Mouse (Mus musculus) midbrain, postnatal 0 days (tissue): ENCODE results near the gene Nol4l. TPM values are rescaled to one million over a fixed set of nuclear protein-coding genes. Genes with fewer than 3 reads are reported as not detected.
A peak's percentile ranks its signal among the peaks of the same experiment; 100 is the strongest.

Source experiments
- ATAC-seq: fragments of 200-750 bp; cut with Nextera tagmentation; 2 replicates; pipeline ENCODE4 v1.8.0; 2017; ENCODE audit warnings: moderate number of reproducible peaks, mild to moderate bottlenecking, moderate TSS enrichment, moderate library complexity; ENCODE audit not compliant: low FRiP score
- DNase-seq: peaks from one replicate; pipeline ENCODE4 v3.0.0-alpha.2; 2015; ENCODE audit warnings: low spot score
- H3K27ac ChIP-seq: fragments of 300-500 bp; sonication (generic); 2 replicates; pipeline ENCODE4 v1.5.1; 2014; ENCODE audit warnings: low read depth, mild to moderate bottlenecking, low read length, mixed read lengths
- H3K27me3 ChIP-seq: fragments of 300-500 bp; sonication (generic); 2 replicates; pipeline ENCODE4 v1.6.1; 2014; ENCODE audit warnings: low read length, control low read depth, mixed read lengths; ENCODE audit not compliant: insufficient read depth
- H3K36me3 ChIP-seq: fragments of 300-500 bp; sonication (generic); 2 replicates; pipeline ENCODE4 v1.6.1; 2014; ENCODE audit warnings: low read length, control low read depth, mixed read lengths; ENCODE audit not compliant: insufficient read depth
- H3K4me1 ChIP-seq: fragments of 300-500 bp; sonication (generic); 2 replicates; pipeline ENCODE4 v1.6.1; 2014; ENCODE audit warnings: mild to moderate bottlenecking, control low read depth, antibody characterized with exemption, low read length, mixed read lengths; ENCODE audit not compliant: insufficient read depth
- H3K4me2 ChIP-seq: fragments of 300-500 bp; sonication (generic); 2 replicates; pipeline ENCODE4 v1.6.1; 2014; ENCODE audit warnings: low read depth, mild to moderate bottlenecking, low read length, mixed read lengths; ENCODE audit not compliant: poor library complexity, severe bottlenecking
- H3K4me3 ChIP-seq: fragments of 300-500 bp; sonication (generic); 2 replicates; pipeline ENCODE4 v1.5.1; 2014; ENCODE audit warnings: low read depth, mild to moderate bottlenecking, low read length, moderate library complexity
- H3K9ac ChIP-seq: fragments of 300-500 bp; sonication (generic); replicated peaks from 2 replicates; pipeline ENCODE4 v1.6.1; 2014; ENCODE audit warnings: mild to moderate bottlenecking, low read length, moderate library complexity, mixed read lengths; ENCODE audit not compliant: poor library complexity, severe bottlenecking
- H3K9me3 ChIP-seq: fragments of 300-500 bp; sonication (generic); 2 replicates; pipeline ENCODE4 v1.6.1; 2016; ENCODE audit warnings: low read length, control low read depth
- CTCF ChIP-seq: IDR thresholded peaks from 2 replicates; pipeline ENCODE4 v1.5.1; 2016; ENCODE audit warnings: antibody characterized with exemption, mild to moderate bottlenecking
- WGBS: fragments of 180-500 bp; shearing (Covaris S2); extraction: QIAGEN DNeasy Blood & Tissue Kit; methylation state at CpG from one replicate; pipeline ENCODE4 v1.1.7; 2014; 5-methylcytosine and 5-hydroxymethylcytosine counted together
- polyA plus RNA-seq: library from polyadenylated mRNA; unstranded; fragments of >200 nt; fragmentation: Nextera tagmentation; extraction: Ambion mirVana; gene quantifications from 2 replicates; pipeline ENCODE4 v1.2.1, GENCODE M21; 2015
- total RNA-seq: library from RNA; depleted of rRNA; stranded (reverse); fragments of >200 nt; gene quantifications from 2 replicates; pipeline ENCODE4 v1.2.3, GENCODE M21; 2014

Nol4l gene
- total and polyA plus RNA-seq, 2 experiments from 2014 or later = 26.4 to 97.7 TPM

DNA sequence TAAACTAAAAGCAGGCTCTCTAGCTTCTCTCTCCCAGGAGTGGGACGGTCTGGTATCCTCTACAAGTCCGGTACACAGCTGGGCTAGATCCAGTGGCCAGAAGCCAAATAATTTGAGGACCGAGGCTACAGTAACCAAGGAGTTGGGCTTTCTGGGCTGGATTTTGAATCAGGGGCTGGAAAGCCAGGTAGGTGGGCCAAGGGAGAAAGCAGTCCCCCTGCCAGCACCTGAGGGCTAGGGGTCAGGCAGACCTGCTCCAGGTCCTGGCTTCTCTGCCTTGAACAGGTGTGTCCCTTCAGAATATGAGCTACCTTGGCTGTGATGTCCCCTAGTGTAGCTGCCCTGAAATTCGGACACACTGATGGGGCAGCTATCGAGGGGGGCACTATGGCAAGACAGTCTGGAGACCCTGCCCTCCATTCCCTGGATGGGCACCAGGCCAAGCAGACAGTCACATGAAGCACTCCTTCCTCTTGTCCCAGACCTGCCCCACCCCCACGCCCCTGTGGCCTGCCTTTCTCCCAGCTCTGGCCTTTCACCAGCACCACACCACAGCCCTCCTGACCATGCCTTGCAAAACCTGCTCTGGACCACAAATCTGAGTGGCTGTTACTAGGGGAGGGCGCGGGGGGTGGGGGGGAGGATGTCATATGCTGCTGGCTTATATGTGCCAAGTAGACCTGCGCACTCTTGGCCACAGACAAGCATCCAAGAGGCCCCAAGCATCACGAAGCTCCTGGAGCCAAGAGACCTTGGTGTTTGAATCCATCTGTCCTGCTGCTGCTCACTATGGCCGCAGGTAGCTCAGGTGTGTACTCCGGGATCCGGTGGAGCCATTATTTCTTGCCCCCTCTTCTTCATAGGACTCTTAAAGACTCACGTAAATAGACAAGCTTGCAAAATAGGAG, 17.1 kb downstream of the Nol4l start:
- peaks cover 4% of the 10 kb centered on the region; the same call in 1 of the 2 replicates for H3K4me1 ChIP-seq
- H3K4me2 ChIP-seq = no peak overlapping the region
- no peak overlapping the region for H3K4me3 ChIP-seq
- no peaks in the 10 kb centered on the region for H3K36me3 ChIP-seq
- DNase-seq = no peak
- no peak for ATAC-seq
- H3K9me3 ChIP-seq = no peaks in the 10 kb centered on the region
- no peak overlapping the region for H3K9ac ChIP-seq
- no peaks in the 10 kb centered on the region for H3K27me3 ChIP-seq
- no peak for TF ChIP-seq CTCF
- H3K27ac ChIP-seq = no peak overlapping the region
- 81% methylated on average over 14 of the region's 14 CpGs for WGBS

DNA sequence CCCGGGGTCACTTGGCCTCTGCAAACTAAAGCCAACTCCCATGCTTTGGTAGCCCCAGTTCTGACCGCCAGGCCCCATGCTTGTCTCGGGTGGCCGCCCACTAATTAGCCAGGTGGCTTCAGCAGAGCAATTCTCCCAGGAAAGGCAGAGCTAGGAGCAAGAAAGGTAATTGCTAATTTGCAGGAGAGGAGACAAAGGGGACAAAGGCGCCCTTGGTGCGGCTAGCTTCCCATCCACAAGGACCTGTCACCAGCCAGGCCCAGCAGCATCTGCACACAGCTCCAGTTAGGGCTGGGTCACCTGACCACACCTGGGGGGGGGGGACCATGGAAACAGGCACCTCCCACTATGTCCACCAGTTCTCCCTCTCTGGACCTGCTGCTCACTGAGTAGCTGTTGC, 18.2 kb downstream of the Nol4l start:
- Histone ChIP-seq H3K4me2 (no peak overlapping the region), H3K4me3 (no peak overlapping the region), H3K36me3 (no peaks in the 10 kb centered on the region), H3K9me3 (no peaks in the 10 kb centered on the region), H3K27ac (no peak overlapping the region), H3K9ac (no peak overlapping the region), H3K27me3 (no peaks in the 10 kb centered on the region), H3K4me1 (peaks cover 4% of the 10 kb centered on the region; the same call in 1 of the 2 replicates)
- TF ChIP-seq CTCF = no peak
- DNase-seq (no peak), ATAC-seq (no peak)
- 59% methylated on average over 6 of the region's 6 CpGs for WGBS

DNA sequence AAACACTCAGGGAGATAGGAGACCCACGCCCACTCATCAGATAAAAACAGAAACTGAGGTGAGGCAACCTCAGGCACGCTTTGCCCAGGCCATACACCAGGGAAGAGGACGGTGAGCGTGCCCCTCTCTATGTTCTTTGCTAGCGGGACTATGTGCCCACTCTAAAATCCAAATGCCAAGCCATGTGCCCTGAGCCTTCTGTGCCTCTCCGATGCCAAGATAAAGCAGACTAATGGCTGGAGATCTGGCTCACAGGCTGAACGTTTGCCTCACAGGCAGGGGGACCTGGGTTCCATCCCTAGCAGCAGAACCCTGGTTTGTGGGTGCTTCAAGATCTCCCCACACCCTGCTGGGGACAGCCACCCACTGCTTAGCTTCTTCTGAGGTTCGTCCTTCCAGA, 19.6 kb downstream of the Nol4l start:
- Histone ChIP-seq H3K4me2 (no peak overlapping the region), H3K4me1 (peaks cover 4% of the 10 kb centered on the region; the same call in 1 of the 2 replicates), H3K27ac (no peak overlapping the region), H3K9ac (no peak overlapping the region), H3K9me3 (no peaks in the 10 kb centered on the region), H3K36me3 (no peaks in the 10 kb centered on the region), H3K27me3 (no peaks in the 10 kb centered on the region), H3K4me3 (no peak overlapping the region)
- ATAC-seq (no peak), DNase-seq (no peak)
- TF ChIP-seq CTCF = no peak
- 82% methylated on average over 8 of the region's 8 CpGs for WGBS

DNA sequence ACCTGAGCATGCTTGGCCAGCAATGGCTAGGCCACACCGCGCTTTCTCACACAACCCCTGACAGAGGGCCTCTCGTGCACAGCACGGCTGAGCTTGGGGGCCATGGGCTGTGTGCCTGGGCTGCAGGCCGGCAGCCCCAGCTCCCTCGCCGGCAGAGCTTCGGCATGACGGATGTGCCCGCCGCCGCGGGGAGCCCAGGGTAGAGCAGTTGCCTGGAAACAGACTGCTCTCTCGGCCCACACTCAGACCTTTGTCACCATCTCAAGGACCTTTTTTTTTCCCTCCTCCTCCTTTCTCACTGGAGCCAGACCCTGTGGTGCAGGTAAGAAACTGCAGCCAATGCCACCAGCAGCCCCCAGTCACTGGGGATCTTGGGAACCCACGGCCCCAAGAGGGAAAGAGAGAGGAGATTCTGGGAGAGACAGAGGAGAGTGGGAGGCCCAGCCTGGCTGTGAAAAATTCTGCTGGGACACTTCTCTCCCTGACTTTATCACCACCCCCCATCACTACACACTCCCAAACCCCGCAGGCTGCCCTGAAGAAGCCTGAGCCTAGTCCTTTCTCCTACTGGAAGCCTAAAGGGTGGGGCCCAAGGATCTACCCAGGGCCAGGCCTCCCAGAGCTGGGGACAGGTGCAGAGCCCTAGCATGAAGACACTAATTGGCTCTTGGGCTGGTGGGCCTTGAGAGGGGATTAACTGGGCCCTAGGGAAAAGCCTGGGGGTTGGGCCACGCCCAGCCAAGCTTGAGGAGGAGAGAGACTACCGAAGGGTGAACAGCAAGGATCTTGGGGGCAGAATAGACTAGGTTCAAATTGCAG, 20.4 kb downstream of the Nol4l start:
- no peaks in the 10 kb centered on the region for H3K27me3 ChIP-seq
- DNase-seq (peak; percentile 71), ATAC-seq (0 out of 2 replicates have a peak, but pooled peaks have one; percentile 59)
- WGBS = 8% methylated on average over 18 of the region's 18 CpGs
- no peaks in the 10 kb centered on the region for H3K36me3 ChIP-seq
- H3K9ac ChIP-seq = 0 out of 2 replicates have a peak overlapping the region, but pooled peaks have one; percentile 14
- H3K9me3 ChIP-seq = no peaks in the 10 kb centered on the region
- TF ChIP-seq CTCF = no peak
- no peak overlapping the region for H3K4me3 ChIP-seq
- H3K4me2 ChIP-seq = no peak overlapping the region; the same call in 1 of the 2 replicates
- H3K27ac ChIP-seq = peak overlapping the region; percentile 68
- peaks cover 4% of the 10 kb centered on the region; the same call in 1 of the 2 replicates for H3K4me1 ChIP-seq

DNA sequence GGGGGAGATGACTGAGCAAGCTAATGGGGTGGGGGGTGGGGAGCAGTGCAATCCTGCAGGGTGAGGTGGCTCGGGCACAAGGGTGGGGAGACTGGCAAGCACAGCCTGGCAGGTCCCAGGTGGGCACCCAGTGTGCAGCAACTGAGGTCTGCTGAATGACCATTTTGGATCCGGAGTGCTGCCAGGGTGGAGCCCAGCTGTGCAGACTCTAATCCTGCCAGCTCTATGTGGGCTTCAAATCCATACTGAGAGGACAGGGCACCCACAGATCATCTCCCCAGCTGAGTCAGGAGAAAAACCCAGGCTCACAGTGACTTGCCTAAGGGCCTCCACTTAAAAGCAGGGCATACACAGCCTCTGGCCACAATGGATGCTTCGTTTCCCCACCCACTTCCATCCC, 21.4 kb downstream of the Nol4l start:
- no peak for ATAC-seq
- no peak overlapping the region for H3K27ac ChIP-seq
- TF ChIP-seq CTCF = no peak

More for the DNA sequence above, 21.4 kb downstream of the Nol4l start:
- H3K4me1 ChIP-seq = peaks cover 4% of the 10 kb centered on the region; the same call in 1 of the 2 replicates
- no peaks in the 10 kb centered on the region for H3K27me3 ChIP-seq
- no peak overlapping the region for H3K4me2 ChIP-seq
- 55% methylated on average over 3 of the region's 3 CpGs for WGBS
- DNase-seq = no peak
- no peak overlapping the region for H3K9ac ChIP-seq
- no peaks in the 10 kb centered on the region for H3K9me3 ChIP-seq
- H3K4me3 ChIP-seq = no peak overlapping the region
- no peaks in the 10 kb centered on the region for H3K36me3 ChIP-seq
